Mouse (Mus musculus) testis, adult 2 months (tissue): ENCODE results near the gene Snx29. TPM values are rescaled to one million over a fixed set of nuclear protein-coding genes. Genes with fewer than 3 reads are reported as not detected.

ENCODE experiments used
- H3K27ac ChIP-seq: fragments of 200-500 bp; 2 replicates; pipeline ENCODE4 v1.5.1; 2012; ENCODE audit warnings: low read depth, low read length; ENCODE audit not compliant: control insufficient read depth, insufficient read depth
- H3K27me3 ChIP-seq: fragments of 200-500 bp; 2 replicates; pipeline ENCODE4 v1.6.1; 2012; ENCODE audit warnings: mild to moderate bottlenecking, low read length, moderate library complexity; ENCODE audit not compliant: control insufficient read depth, insufficient read depth
- H3K36me3 ChIP-seq: fragments of 200-500 bp; 2 replicates; pipeline ENCODE4 v1.6.1; 2012; ENCODE audit warnings: mild to moderate bottlenecking, low read length; ENCODE audit not compliant: control insufficient read depth, insufficient read depth
- H3K4me1 ChIP-seq: fragments of 200-500 bp; 2 replicates; pipeline ENCODE4 v1.6.1; 2012; ENCODE audit warnings: low read length; ENCODE audit not compliant: control insufficient read depth, insufficient read depth
- H3K4me3 ChIP-seq: fragments of 200-500 bp; 2 replicates; pipeline ENCODE4 v1.5.1; 2012; ENCODE audit warnings: low read depth, mild to moderate bottlenecking, low read length, moderate library complexity, mixed read lengths; ENCODE audit not compliant: control insufficient read depth
- CTCF ChIP-seq: fragments of 200-500 bp; IDR thresholded peaks from 2 replicates; pipeline ENCODE4 v1.5.1; 2012; ENCODE audit warnings: low read depth, mild to moderate bottlenecking, inconsistent platforms, low read length, moderate library complexity; ENCODE audit not compliant: control insufficient read depth, insufficient read depth, insufficient replicate concordance
- POLR2A ChIP-seq: fragments of 200-500 bp; IDR thresholded peaks from 2 replicates; pipeline ENCODE4 v1.6.1; 2012; ENCODE audit warnings: low read depth, mild to moderate bottlenecking, inconsistent platforms, low read length, moderate library complexity; ENCODE audit not compliant: control insufficient read depth
- polyA plus RNA-seq: library from polyadenylated mRNA; depleted of rRNA; stranded (reverse); fragments of >200 nt; gene quantifications from 2 replicates; pipeline ENCODE4 v1.2.3, GENCODE M21; 2012

Gene Snx29
- polyA plus RNA-seq, 1 experiment, result 6.1 TPM

GRCm38 (mm10) chr16:11526996-11527395 lies 204.3 kb downstream of the Snx29 start:
- Histone ChIP-seq H3K27ac (no peak overlapping the region), H3K27me3 (no peaks in the 10 kb centered on the region), H3K4me1 (no peaks in the 10 kb centered on the region), H3K36me3 (no peaks in the 10 kb centered on the region), H3K4me3 (no peak overlapping the region)
- no peak for TF ChIP-seq CTCF
- TF ChIP-seq POLR2A, result no peak

DNA sequence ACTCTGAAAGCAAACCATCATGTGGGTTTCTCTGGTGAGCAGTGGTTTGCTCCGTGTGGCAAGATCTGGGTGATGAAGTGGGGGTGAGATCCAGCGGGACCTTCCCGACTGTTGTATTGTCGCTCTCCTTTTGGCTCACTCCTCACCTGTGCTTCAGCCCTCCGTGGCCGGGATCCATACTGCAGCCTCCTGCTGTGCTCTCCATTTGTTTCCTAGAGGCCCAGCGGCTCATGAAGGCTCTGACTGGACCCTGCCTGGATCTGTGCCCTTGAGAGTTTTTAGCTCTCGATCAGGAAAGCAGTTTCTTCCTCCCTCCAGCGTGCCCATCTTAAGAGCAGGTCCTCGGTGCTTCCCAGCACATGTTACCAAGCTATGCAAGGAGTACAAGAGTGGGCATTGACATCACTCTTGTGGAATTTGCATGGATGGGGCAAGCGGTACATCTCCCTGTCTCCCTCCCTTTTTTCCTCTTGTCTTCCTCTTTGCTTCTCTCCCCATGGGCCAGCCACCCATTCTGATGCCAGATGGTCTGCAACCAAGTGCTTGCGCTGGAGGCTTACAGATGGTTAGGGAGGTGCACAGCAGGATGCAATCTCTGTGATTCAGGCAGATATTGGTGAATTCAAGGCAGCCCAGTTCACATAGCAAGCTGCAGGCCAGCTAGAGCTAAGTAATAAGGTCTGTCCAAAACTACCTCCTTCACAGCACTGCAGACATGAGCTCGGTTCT lies 207.9 kb downstream of the Snx29 start:
- Histone ChIP-seq H3K36me3 (no peaks in the 10 kb centered on the region), H3K27ac (no peak overlapping the region), H3K4me3 (no peak overlapping the region), H3K27me3 (no peaks in the 10 kb centered on the region), H3K4me1 (no peaks in the 10 kb centered on the region)
- TF ChIP-seq POLR2A (no peak), CTCF (no peak)

- TF ChIP-seq CTCF (no peak), POLR2A (no peak)
- no peaks in the 10 kb centered on the region for H3K27me3 ChIP-seq
- no peaks in the 10 kb centered on the region for H3K4me1 ChIP-seq
- no peak overlapping the region for H3K4me3 ChIP-seq
- H3K27ac ChIP-seq, result no peak overlapping the region
- no peaks in the 10 kb centered on the region for H3K36me3 ChIP-seq
Measured at GRCm38 (mm10) chr16:11531441-11531840, 208.7 kb downstream of the Snx29 start.

- TF ChIP-seq CTCF (no peak), POLR2A (no peak)
- H3K36me3 ChIP-seq, result no peaks in the 10 kb centered on the region
- no peaks in the 10 kb centered on the region for H3K4me1 ChIP-seq
- no peak overlapping the region for H3K27ac ChIP-seq
- H3K4me3 ChIP-seq, result no peak overlapping the region
- H3K27me3 ChIP-seq, result no peaks in the 10 kb centered on the region
Measured at GRCm38 (mm10) chr16:11532592-11532991, 209.9 kb downstream of the Snx29 start.

DNA sequence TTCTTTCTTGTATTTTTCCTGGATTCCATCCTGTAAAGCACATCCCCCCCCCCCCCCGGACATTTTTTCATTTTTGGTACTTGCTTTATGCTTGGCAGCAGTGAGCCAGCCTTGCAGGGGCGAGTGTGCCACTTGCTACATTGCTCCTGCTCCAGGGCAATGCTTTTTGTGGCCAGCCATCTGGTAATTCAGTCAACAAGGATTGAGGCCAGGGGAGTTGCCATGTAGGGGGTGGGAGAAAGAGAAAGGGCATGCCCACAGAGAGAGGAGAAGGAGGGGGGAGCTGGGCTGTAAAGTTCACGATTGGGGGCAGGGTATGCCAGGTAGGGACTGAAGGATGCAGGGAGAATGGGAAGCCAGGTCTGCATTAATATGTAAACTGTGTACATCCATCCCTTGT lies 210.7 kb downstream of the Snx29 start:
- H3K4me3 ChIP-seq, result no peak overlapping the region
- TF ChIP-seq CTCF (no peak), POLR2A (no peak)
- no peaks in the 10 kb centered on the region for H3K27me3 ChIP-seq
- no peak overlapping the region for H3K27ac ChIP-seq
- H3K36me3 ChIP-seq, result no peaks in the 10 kb centered on the region
- H3K4me1 ChIP-seq, result no peaks in the 10 kb centered on the region

GRCm38 (mm10) chr16:11537663-11538062 lies 215.0 kb downstream of the Snx29 start:
- Histone ChIP-seq H3K27me3 (no peaks in the 10 kb centered on the region), H3K27ac (no peak overlapping the region), H3K4me1 (peaks cover 1% of the 10 kb centered on the region; the same call in 1 of the 2 replicates), H3K4me3 (no peak overlapping the region), H3K36me3 (no peaks in the 10 kb centered on the region)
- no peak for TF ChIP-seq CTCF
- TF ChIP-seq POLR2A, result no peak

GRCm38 (mm10) chr16:11538191-11538590 lies 215.5 kb downstream of the Snx29 start:
- H3K36me3 ChIP-seq, result no peaks in the 10 kb centered on the region
- TF ChIP-seq CTCF, result no peak
- TF ChIP-seq POLR2A, result no peak
- no peak overlapping the region for H3K4me3 ChIP-seq
- H3K27me3 ChIP-seq, result no peaks in the 10 kb centered on the region
- H3K4me1 ChIP-seq, result peaks cover 5% of the 10 kb centered on the region; the same call in 1 of the 2 replicates
- no peak overlapping the region for H3K27ac ChIP-seq
